Mouse (Mus musculus): ENCODE data around the gene Ece1.
A peak's percentile ranks its signal among the peaks of the same experiment; 100 is the strongest.

GRCm38 (mm10) chr4:137927741-137928535 is 65.9 kb downstream of the Ece1 start:
- TF ChIP-seq CTCF (IDR thresholded peaks at IDR 0.05; ENCODE audit: low read depth): no peak
- TF ChIP-seq EP300 (IDR thresholded peaks at IDR 0.05; ENCODE audit: low read depth): peak; percentile 47
